Mouse (Mus musculus) liver, postnatal 0 days (tissue): ENCODE measurements around the gene Anks1. TPM values are rescaled to one million over a fixed set of nuclear protein-coding genes. Genes with fewer than 3 reads are reported as not detected.

Experiments used
- ATAC-seq: fragments of 200-750 bp; cut with Nextera tagmentation; 2 replicates; pipeline ENCODE4 v1.8.0; 2017; ENCODE audit warnings: mild to moderate bottlenecking, moderate library complexity
- DNase-seq: peaks from one replicate; pipeline ENCODE4 v3.0.0-alpha.2; 2016
- H3K27ac ChIP-seq: fragments of 300-500 bp; sonication (generic); 2 replicates; pipeline ENCODE4 v1.5.1; 2014; ENCODE audit warnings: antibody characterized with exemption, moderate library complexity, mild to moderate bottlenecking, low read depth
- H3K27me3 ChIP-seq: fragments of 300-500 bp; sonication (generic); 2 replicates; pipeline ENCODE4 v1.6.1; 2014; ENCODE audit warnings: low read length, control low read depth, mixed read lengths; ENCODE audit not compliant: insufficient read depth
- H3K36me3 ChIP-seq: fragments of 300-500 bp; sonication (generic); replicated peaks from 2 replicates; pipeline ENCODE4 v1.6.1; 2014; ENCODE audit warnings: mild to moderate bottlenecking, control low read depth, low read length, moderate library complexity, mixed read lengths; ENCODE audit not compliant: insufficient read depth
- H3K4me1 ChIP-seq: fragments of 300-500 bp; sonication (generic); 2 replicates; pipeline ENCODE4 v1.6.1; 2014; ENCODE audit warnings: antibody characterized with exemption, mild to moderate bottlenecking, control low read depth; ENCODE audit not compliant: insufficient read depth
- H3K4me2 ChIP-seq: fragments of 300-500 bp; sonication (generic); 2 replicates; pipeline ENCODE4 v1.6.1; 2014; ENCODE audit warnings: low read depth, mild to moderate bottlenecking, low read length, moderate library complexity, mixed read lengths
- H3K4me3 ChIP-seq: fragments of 300-500 bp; sonication (generic); 2 replicates; pipeline ENCODE4 v1.5.1; 2014; ENCODE audit warnings: low read depth, low read length
- H3K9ac ChIP-seq: fragments of 300-500 bp; sonication (generic); replicated peaks from 2 replicates; pipeline ENCODE4 v1.6.1; 2014; ENCODE audit warnings: mild to moderate bottlenecking, moderate library complexity
- H3K9me3 ChIP-seq: fragments of 300-500 bp; sonication (generic); 2 replicates; pipeline ENCODE4 v1.6.1; 2016; ENCODE audit warnings: mild to moderate bottlenecking, control low read depth, low read length, mixed read lengths
- CTCF ChIP-seq: sonication (generic); IDR thresholded peaks from 2 replicates; pipeline ENCODE4 v1.5.1; 2016; ENCODE audit warnings: antibody characterized with exemption, low read depth
- EP300 ChIP-seq: IDR thresholded peaks from 2 replicates; pipeline ENCODE4 v1.6.1; 2016; ENCODE audit warnings: antibody characterized with exemption, low read depth, mild to moderate bottlenecking
- WGBS: fragments of 180-500 bp; shearing (Covaris S2); extraction: QIAGEN DNeasy Blood & Tissue Kit; methylation state at CpG from one replicate; pipeline ENCODE4 v1.1.7; 2014; ENCODE audit not compliant: insufficient replicate concordance; 5-methylcytosine and 5-hydroxymethylcytosine counted together
- polyA plus RNA-seq: library from polyadenylated mRNA; unstranded; fragments of >200 nt; fragmentation: Nextera tagmentation; extraction: Ambion mirVana; gene quantifications from 2 replicates; pipeline ENCODE4 v1.2.1, GENCODE M21; 2015

Gene Anks1
- polyA plus RNA-seq, 1 experiment from 2014 or later, result 3.0 TPM

- 2% methylated on average over 29 of the region's 29 CpGs for WGBS
- DNase-seq (peak; percentile 62), ATAC-seq (peak; percentile 66)
- H3K9me3 ChIP-seq, result no peaks in the 10 kb centered on the region
- no peaks in the 10 kb centered on the region for H3K27me3 ChIP-seq
- no peak for TF ChIP-seq CTCF
- 0 out of 2 replicates have a peak, but pooled peaks have one; percentile 41 for TF ChIP-seq EP300
- peaks cover 50% of the 10 kb centered on the region for H3K4me1 ChIP-seq
- H3K27ac ChIP-seq, result peak overlapping the region; percentile 80
- H3K4me2 ChIP-seq, result peak overlapping the region; percentile 70
- peak overlapping the region; percentile 64 for H3K9ac ChIP-seq
- peaks cover 10% of the 10 kb centered on the region for H3K36me3 ChIP-seq
- peak overlapping the region; percentile 40 for H3K4me3 ChIP-seq
These were observed 98.2 kb downstream of the Anks1 start for GRCm38 (mm10) chr17:28007179-28007811.

GRCm38 (mm10) chr17:28007857-28008564, 98.9 kb downstream of the Anks1 start:
- H3K4me2 ChIP-seq, result peak overlapping the region; percentile 70
- no peaks in the 10 kb centered on the region for H3K27me3 ChIP-seq
- ATAC-seq (peak; percentile 35), DNase-seq (peak; percentile 35)
- peak overlapping the region; percentile 40 for H3K4me3 ChIP-seq
- H3K36me3 ChIP-seq, result peaks cover 10% of the 10 kb centered on the region
- H3K9me3 ChIP-seq, result no peaks in the 10 kb centered on the region
- H3K27ac ChIP-seq, result peak overlapping the region; percentile 80
- TF ChIP-seq CTCF (no peak), EP300 (no peak)
- H3K9ac ChIP-seq, result peak overlapping the region; percentile 64
- peaks cover 57% of the 10 kb centered on the region for H3K4me1 ChIP-seq
- WGBS, result 16% methylated on average over 27 of the region's 27 CpGs

- whole genome bisulfite sequencing, result 25% methylated on average over 8 of the region's 8 CpGs
- H3K36me3 ChIP-seq, result peaks cover 9% of the 10 kb centered on the region
- H3K27me3 ChIP-seq, result no peaks in the 10 kb centered on the region
- peak overlapping the region; percentile 64 for H3K9ac ChIP-seq
- H3K9me3 ChIP-seq, result no peaks in the 10 kb centered on the region
- ATAC-seq (no peak), DNase-seq (no peak)
- no peak overlapping the region for H3K27ac ChIP-seq
- peaks cover 63% of the 10 kb centered on the region for H3K4me1 ChIP-seq
- TF ChIP-seq CTCF, result no peak
- no peak for TF ChIP-seq EP300
- peak overlapping the region; percentile 40 for H3K4me3 ChIP-seq
- H3K4me2 ChIP-seq, result peak overlapping the region; percentile 70
These were observed 99.5 kb downstream of the Anks1 start for GRCm38 (mm10) chr17:28008565-28008981.

- H3K4me1 ChIP-seq, result peaks cover 69% of the 10 kb centered on the region
- H3K27me3 ChIP-seq, result no peaks in the 10 kb centered on the region
- peaks cover 7% of the 10 kb centered on the region for H3K36me3 ChIP-seq
- no peak for TF ChIP-seq CTCF
- no peak for TF ChIP-seq EP300
- peak overlapping the region; percentile 40 for H3K4me3 ChIP-seq
- DNase-seq (no peak), ATAC-seq (no peak)
- WGBS, result 36% methylated on average over 10 of the region's 10 CpGs
- peak overlapping the region; percentile 64 for H3K9ac ChIP-seq
- no peaks in the 10 kb centered on the region for H3K9me3 ChIP-seq
- H3K4me2 ChIP-seq, result peak overlapping the region; percentile 70
- H3K27ac ChIP-seq, result no peak overlapping the region
These were observed 100.1 kb downstream of the Anks1 start for GRCm38 (mm10) chr17:28009066-28009715.

- 40% methylated on average over 7 of the region's 7 CpGs for WGBS
- no peak for DNase-seq
- H3K4me3 ChIP-seq, result peak overlapping the region; percentile 40; the same call in 1 of the 2 replicates
- H3K4me2 ChIP-seq, result peak overlapping the region; percentile 70
- peak overlapping the region; percentile 64 for H3K9ac ChIP-seq
- TF ChIP-seq CTCF, result no peak
- H3K27me3 ChIP-seq, result no peaks in the 10 kb centered on the region
- no peaks in the 10 kb centered on the region for H3K9me3 ChIP-seq
- H3K27ac ChIP-seq, result no peak overlapping the region
- no peak for ATAC-seq
- H3K4me1 ChIP-seq, result peaks cover 71% of the 10 kb centered on the region
- H3K36me3 ChIP-seq, result peaks cover 7% of the 10 kb centered on the region
These were observed 100.6 kb downstream of the Anks1 start for GRCm38 (mm10) chr17:28009716-28010114.

DNA sequence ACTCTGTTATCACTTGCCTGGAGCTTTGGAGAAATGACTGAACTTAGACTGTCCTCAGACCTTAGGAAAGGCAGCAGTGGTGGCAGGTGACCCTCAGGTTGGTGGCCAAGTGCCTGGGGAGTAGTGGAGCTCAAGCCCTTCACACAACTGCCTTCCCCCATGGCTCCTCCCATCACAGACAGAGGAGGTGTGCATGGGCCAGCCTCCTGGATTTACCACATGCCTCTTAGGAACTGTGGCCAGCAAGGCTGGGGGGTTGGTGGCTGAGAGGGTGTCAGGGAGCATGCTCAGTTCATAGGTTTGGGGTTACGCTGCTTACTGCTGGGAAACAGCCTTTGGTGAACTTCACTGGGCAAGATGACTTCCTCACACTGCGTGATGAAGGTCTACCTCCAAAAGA, 101.8 kb downstream of the Anks1 start:
- no peak overlapping the region for H3K9ac ChIP-seq
- H3K36me3 ChIP-seq, result peaks cover 5% of the 10 kb centered on the region
- H3K4me3 ChIP-seq, result no peak overlapping the region
- no peak for DNase-seq
- H3K27me3 ChIP-seq, result no peaks in the 10 kb centered on the region
- H3K4me1 ChIP-seq, result peaks cover 81% of the 10 kb centered on the region
- no peaks in the 10 kb centered on the region for H3K9me3 ChIP-seq
- 0 out of 2 replicates have a peak overlapping the region, but pooled peaks have one; percentile 70 for H3K4me2 ChIP-seq
- ATAC-seq, result no peak
- no peak overlapping the region for H3K27ac ChIP-seq
- TF ChIP-seq CTCF (no peak), EP300 (no peak)
- WGBS, result 69% methylated on average over 2 of the region's 2 CpGs
